Mouse (Mus musculus) hindbrain, embryonic 11.5 days (tissue): ENCODE measurements around the gene Carmil1. TPM values are rescaled to one million over a fixed set of nuclear protein-coding genes. Genes with fewer than 3 reads are reported as not detected.
A peak's percentile ranks its signal among the peaks of the same experiment; 100 is the strongest.

ENCODE experiments used
- ATAC-seq: fragments of 200-750 bp; cut with Nextera tagmentation; 2 replicates; pipeline ENCODE4 v1.8.0; 2017; ENCODE audit warnings: mild to moderate bottlenecking, moderate TSS enrichment, moderate library complexity; ENCODE audit not compliant: low FRiP score
- DNase-seq: peaks from one replicate; pipeline ENCODE4 v3.0.0-alpha.2; 2015; ENCODE audit warnings: low spot score
- H3K27ac ChIP-seq: fragments of 300-500 bp; sonication (generic); 2 replicates; pipeline ENCODE4 v1.5.1; 2014; ENCODE audit warnings: mild to moderate bottlenecking, low read depth, low read length
- H3K27me3 ChIP-seq: fragments of 300-500 bp; sonication (generic); 2 replicates; pipeline ENCODE4 v1.6.1; 2014; ENCODE audit warnings: mild to moderate bottlenecking, low read length, moderate library complexity, mixed read lengths; ENCODE audit not compliant: control insufficient read depth, insufficient read depth
- H3K36me3 ChIP-seq: fragments of 300-500 bp; sonication (generic); 2 replicates; pipeline ENCODE4 v1.6.1; 2014; ENCODE audit warnings: mild to moderate bottlenecking, low read length, moderate library complexity, mixed read lengths; ENCODE audit not compliant: control insufficient read depth, insufficient read depth
- H3K4me1 ChIP-seq: fragments of 300-500 bp; sonication (generic); replicated peaks from 2 replicates; pipeline ENCODE4 v1.6.1; 2014; ENCODE audit warnings: low read length, mixed read lengths; ENCODE audit not compliant: control insufficient read depth, insufficient read depth
- H3K4me2 ChIP-seq: fragments of 300-500 bp; sonication (generic); replicated peaks from 2 replicates; pipeline ENCODE4 v1.6.1; 2014; ENCODE audit warnings: mild to moderate bottlenecking, low read depth, low read length
- H3K4me3 ChIP-seq: fragments of 300-500 bp; sonication (generic); 2 replicates; pipeline ENCODE4 v1.5.1; 2014; ENCODE audit warnings: low read depth, low read length
- H3K9ac ChIP-seq: fragments of 300-500 bp; sonication (generic); 2 replicates; pipeline ENCODE4 v1.6.1; 2014; ENCODE audit warnings: low read depth, low read length
- H3K9me3 ChIP-seq: fragments of 300-500 bp; sonication (generic); 2 replicates; pipeline ENCODE4 v1.6.1; 2016; ENCODE audit warnings: low read length; ENCODE audit not compliant: control insufficient read depth
- WGBS: fragments of 180-500 bp; shearing (Covaris S2); extraction: QIAGEN DNeasy Blood & Tissue Kit; methylation state at CpG from one replicate; pipeline ENCODE4 v1.1.7; 2014; 5-methylcytosine and 5-hydroxymethylcytosine counted together
- polyA plus RNA-seq: library from polyadenylated mRNA; unstranded; fragments of >200 nt; fragmentation: Nextera tagmentation; extraction: Ambion mirVana; gene quantifications from 2 replicates; pipeline ENCODE4 v1.2.1, GENCODE M21; 2014

Carmil1 gene
- polyA plus RNA-seq, 1 experiment from 2014 or later = 18.3 TPM

- 89% methylated on average over 6 of the region's 6 CpGs for WGBS
- H3K4me1 ChIP-seq = no peaks in the 10 kb centered on the region
- no peak overlapping the region for H3K4me2 ChIP-seq
- no peaks in the 10 kb centered on the region for H3K9me3 ChIP-seq
- H3K9ac ChIP-seq = no peak overlapping the region
- no peaks in the 10 kb centered on the region for H3K36me3 ChIP-seq
- no peaks in the 10 kb centered on the region for H3K27me3 ChIP-seq
- ATAC-seq (no peak), DNase-seq (no peak)
- no peak overlapping the region for H3K27ac ChIP-seq
- H3K4me3 ChIP-seq = no peak overlapping the region
Measured at GRCm38 (mm10) chr13:24202314-24202713, 78.3 kb downstream of the Carmil1 start.

DNA sequence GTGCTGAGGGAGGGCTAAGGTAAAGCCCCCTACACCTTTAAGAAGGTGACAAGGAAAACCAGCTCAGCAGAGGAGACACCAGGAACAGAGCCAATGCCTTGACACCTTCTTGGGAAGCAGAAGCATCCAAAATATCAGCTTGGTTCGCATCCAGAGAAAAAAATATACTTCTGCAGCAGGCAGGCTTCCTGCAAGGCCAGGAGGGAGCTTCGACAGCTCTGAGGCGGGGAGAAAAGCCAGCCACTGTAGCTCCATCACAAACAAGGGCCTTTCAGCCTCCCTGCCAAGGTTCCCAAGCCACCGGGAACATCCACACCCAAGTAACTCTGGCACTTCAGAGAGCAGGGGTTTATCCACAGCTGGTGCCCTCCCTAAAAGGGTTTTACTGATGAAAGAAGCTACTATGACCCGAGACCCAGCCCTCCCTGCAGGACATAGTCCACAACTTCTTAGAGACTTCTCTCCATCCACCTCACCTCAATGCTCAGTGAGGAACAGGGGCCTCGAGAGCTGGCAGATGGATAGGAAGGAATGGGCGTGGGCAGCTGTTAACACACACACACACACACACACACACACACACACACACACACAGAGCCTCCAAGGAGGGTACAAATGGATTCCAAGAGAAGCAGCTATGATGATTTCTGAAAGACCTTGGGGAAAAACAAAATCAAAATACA lies 80.6 kb downstream of the Carmil1 start:
- Histone ChIP-seq H3K9ac (no peak overlapping the region), H3K27ac (no peak overlapping the region), H3K27me3 (no peaks in the 10 kb centered on the region), H3K4me2 (no peak overlapping the region), H3K36me3 (no peaks in the 10 kb centered on the region), H3K9me3 (no peaks in the 10 kb centered on the region), H3K4me3 (no peak overlapping the region), H3K4me1 (no peaks in the 10 kb centered on the region)
- ATAC-seq = no peak
- no peak for DNase-seq
- 51% methylated on average over 7 of the region's 7 CpGs for WGBS

DNA sequence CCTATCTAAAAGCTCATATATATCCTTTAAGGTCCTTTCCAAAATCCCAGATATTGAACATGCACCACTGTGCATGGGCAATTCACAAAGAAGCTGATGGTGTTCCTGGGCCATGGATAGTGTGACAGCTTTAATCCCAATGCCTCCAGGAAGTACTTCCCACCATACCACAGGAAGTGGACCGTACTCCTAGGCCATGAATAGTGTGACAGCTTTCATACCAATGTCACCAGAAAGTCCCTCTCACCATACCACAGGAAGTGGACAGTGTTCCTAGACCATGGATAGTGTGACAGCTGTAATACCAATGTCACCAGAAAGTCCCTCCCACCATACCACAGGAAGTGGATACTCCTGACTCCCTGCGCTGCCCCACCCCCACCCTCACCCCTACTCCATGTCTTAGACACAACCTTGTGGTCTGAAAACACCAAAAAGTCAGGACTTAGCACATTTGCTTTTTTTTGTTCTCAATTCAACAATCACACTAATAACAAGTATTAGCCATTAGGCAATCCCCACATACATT lies 82.1 kb downstream of the Carmil1 start:
- Histone ChIP-seq H3K4me1 (no peaks in the 10 kb centered on the region), H3K27me3 (no peaks in the 10 kb centered on the region), H3K36me3 (no peaks in the 10 kb centered on the region), H3K4me3 (no peak overlapping the region), H3K9ac (no peak overlapping the region), H3K4me2 (no peak overlapping the region), H3K27ac (no peak overlapping the region), H3K9me3 (no peaks in the 10 kb centered on the region)
- DNase-seq (no peak), ATAC-seq (no peak)
- 96% methylated on average over 2 of the region's 2 CpGs for WGBS

DNA sequence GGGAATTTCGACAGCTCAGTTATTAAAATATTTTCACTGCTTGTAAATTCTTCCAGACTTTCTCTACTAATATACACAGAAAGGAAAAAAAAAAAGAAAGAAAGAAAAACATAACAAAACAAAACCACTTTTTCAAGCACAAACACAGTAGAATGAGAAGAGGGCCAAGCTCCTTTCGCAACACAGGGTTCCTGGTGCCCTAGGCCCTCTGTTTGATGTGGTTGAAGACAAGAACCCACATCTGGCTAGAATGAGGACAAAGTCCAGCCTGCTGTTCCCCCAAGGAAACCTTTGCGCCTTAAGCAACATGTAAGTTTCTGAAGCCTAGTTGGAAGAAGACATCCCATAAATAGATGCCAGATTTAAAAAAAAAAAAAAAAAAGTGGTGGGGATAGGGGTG lies 85.2 kb downstream of the Carmil1 start:
- 77% methylated on average over 3 of the region's 3 CpGs for WGBS

GRCm38 (mm10) chr13:24194018-24194417 lies 86.6 kb downstream of the Carmil1 start:
- DNase-seq (no peak), ATAC-seq (no peak)
- Histone ChIP-seq H3K9me3 (no peaks in the 10 kb centered on the region), H3K36me3 (no peaks in the 10 kb centered on the region), H3K27me3 (no peaks in the 10 kb centered on the region), H3K27ac (no peak overlapping the region), H3K4me3 (no peak overlapping the region), H3K9ac (no peak overlapping the region), H3K4me1 (no peaks in the 10 kb centered on the region), H3K4me2 (no peak overlapping the region)
- WGBS = 90% methylated on average over 5 of the region's 5 CpGs

More for the DNA sequence above, 85.2 kb downstream of the Carmil1 start:
- ATAC-seq = no peak
- no peak for DNase-seq
- no peak overlapping the region for H3K4me3 ChIP-seq
- H3K27me3 ChIP-seq = no peaks in the 10 kb centered on the region
- H3K4me1 ChIP-seq = no peaks in the 10 kb centered on the region
- no peak overlapping the region for H3K9ac ChIP-seq
- H3K4me2 ChIP-seq = no peak overlapping the region
- no peaks in the 10 kb centered on the region for H3K9me3 ChIP-seq
- H3K36me3 ChIP-seq = no peaks in the 10 kb centered on the region
- no peak overlapping the region for H3K27ac ChIP-seq

DNA sequence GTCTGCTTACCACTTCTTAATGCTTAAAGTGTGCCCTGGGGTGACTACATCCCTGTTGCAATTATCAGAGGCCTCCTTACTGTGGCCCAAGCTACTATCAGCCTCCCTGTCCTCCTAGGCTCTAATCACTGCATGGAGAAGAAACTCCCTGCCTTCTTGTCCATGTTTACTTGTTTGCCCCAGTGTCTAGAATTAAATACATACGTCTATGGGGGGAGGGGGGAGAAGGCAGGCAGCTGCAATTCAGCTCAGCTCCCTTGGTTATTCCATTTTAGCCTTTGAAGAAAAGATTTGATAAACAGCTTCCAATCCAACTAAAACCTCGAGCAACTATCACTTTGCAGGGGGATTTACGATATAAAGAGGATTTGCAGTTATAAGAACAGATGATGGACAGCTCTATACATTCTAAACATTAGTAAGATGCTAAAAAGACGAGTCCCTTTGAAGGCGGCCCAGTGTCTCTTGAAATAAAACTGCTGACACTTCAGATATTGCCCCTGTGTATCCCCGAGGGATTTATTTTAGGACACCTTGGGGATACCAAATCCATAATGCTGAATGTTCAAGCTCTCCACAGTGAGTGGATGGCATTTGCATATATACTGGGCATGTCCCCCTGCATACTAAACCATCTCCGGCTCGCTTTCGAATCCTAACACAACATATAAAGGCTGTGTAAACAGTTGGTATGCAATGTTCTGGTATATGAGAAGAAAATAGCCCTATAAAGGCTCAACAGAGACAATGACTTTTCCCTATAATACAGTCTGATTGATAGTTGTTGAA lies 89.5 kb downstream of the Carmil1 start:
- H3K4me2 ChIP-seq = no peak overlapping the region
- H3K27me3 ChIP-seq = no peaks in the 10 kb centered on the region
- WGBS = 81% methylated on average over 9 of the region's 9 CpGs
- H3K27ac ChIP-seq = no peak overlapping the region
- no peak for ATAC-seq
- DNase-seq = no peak
- H3K4me3 ChIP-seq = no peak overlapping the region
- no peak overlapping the region for H3K9ac ChIP-seq
- no peaks in the 10 kb centered on the region for H3K9me3 ChIP-seq
- H3K4me1 ChIP-seq = no peaks in the 10 kb centered on the region
- no peaks in the 10 kb centered on the region for H3K36me3 ChIP-seq

DNA sequence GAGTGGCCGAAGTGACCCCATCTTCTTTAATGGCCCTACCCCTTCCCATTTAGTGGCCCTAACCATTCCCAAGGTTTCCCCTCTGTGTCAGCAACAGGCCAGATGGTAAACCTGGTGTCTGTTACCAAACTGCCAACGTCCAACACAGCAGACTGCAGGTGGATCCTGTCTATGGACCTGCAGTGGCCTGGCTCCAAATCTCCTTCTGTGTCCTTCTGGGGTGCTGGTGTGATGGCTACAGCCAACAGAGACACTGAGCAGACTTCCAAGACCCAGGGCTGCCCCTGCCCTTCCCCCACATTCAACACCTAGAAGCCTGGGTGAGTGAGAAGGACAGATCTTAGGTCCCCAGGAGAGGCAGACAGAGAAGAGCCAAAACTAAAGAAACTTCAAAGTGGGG lies 93.6 kb downstream of the Carmil1 start:
- no peaks in the 10 kb centered on the region for H3K36me3 ChIP-seq
- 79% methylated on average over 2 of the region's 2 CpGs for WGBS
- no peaks in the 10 kb centered on the region for H3K27me3 ChIP-seq
- H3K27ac ChIP-seq = no peak overlapping the region
- no peak overlapping the region for H3K9ac ChIP-seq
- H3K9me3 ChIP-seq = no peaks in the 10 kb centered on the region
- H3K4me2 ChIP-seq = no peak overlapping the region
- H3K4me1 ChIP-seq = no peaks in the 10 kb centered on the region
- no peak for ATAC-seq
- DNase-seq = no peak
- H3K4me3 ChIP-seq = no peak overlapping the region

DNA sequence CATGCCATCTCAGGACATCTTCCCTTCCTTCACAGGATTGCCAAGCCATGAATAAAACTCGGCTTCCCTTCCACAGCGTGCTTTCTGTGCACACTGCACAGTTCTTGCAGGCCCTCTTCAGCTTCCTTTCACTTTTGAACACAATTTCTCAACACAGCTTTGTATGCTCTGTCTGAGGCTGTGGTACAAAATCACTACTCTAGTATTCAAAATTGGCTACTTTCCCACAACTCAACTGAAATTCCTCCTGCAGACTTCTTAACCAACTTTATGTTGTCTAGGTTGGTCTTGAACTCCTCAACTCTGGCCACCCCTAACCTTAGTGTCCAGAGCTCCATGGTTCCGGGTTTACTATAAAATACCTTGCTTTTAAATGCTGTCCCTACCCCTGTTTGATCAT lies 95.0 kb downstream of the Carmil1 start:
- Histone ChIP-seq H3K36me3 (no peaks in the 10 kb centered on the region), H3K9me3 (no peaks in the 10 kb centered on the region), H3K4me2 (no peak overlapping the region), H3K27me3 (no peaks in the 10 kb centered on the region), H3K4me1 (no peaks in the 10 kb centered on the region), H3K9ac (no peak overlapping the region), H3K4me3 (no peak overlapping the region), H3K27ac (no peak overlapping the region)
- WGBS = 84% methylated on average over 3 of the region's 3 CpGs
- ATAC-seq (no peak), DNase-seq (no peak)

- no peak overlapping the region for H3K27ac ChIP-seq
- H3K36me3 ChIP-seq = no peaks in the 10 kb centered on the region
- H3K4me1 ChIP-seq = no peaks in the 10 kb centered on the region
- no peaks in the 10 kb centered on the region for H3K9me3 ChIP-seq
- no peak overlapping the region for H3K4me2 ChIP-seq
- no peak overlapping the region for H3K9ac ChIP-seq
- no peak for ATAC-seq
- H3K27me3 ChIP-seq = no peaks in the 10 kb centered on the region
- DNase-seq = peak; percentile 5
- no peak overlapping the region for H3K4me3 ChIP-seq
- 50% methylated on average over 6 of the region's 6 CpGs for WGBS
Measured at GRCm38 (mm10) chr13:24182878-24183277, 97.7 kb downstream of the Carmil1 start.
